Mouse (Mus musculus): ENCODE measurements around the gene Klhl2. TPM values are rescaled to one million over a fixed set of nuclear protein-coding genes. Genes with fewer than 3 reads are reported as not detected.

Gene Klhl2
- polyA plus RNA-seq, 1 experiment from 2014 or later: 16.3 TPM

DNA sequence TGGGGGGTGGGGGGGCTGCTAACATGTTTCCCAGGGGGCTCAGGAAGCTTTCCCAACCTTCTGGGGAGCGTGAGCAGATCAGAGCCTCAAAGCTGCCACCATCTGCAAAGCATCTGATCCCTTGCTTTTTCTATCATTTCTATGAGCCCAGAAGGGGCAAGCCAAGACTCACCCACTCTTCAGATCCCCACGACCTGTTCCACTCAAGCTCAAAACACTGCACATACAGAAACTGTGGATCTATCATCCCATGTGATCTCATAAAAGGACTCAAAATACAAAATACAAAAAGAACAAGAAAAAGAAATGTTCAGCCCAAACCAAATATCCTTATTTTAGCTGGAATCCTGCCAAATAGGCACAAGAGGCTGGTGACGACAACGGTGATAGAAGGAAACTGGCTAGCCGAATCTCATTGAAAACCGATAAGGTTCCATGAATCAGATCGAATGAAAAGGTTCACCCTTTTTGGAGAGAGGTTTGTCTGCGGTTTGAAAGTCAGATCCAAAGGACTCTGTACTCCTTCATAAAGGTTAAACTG, 1.5 kb downstream of the Klhl2 start:
- Histone ChIP-seq H3K9ac (ENCODE audit: low read depth, low read length) (peak overlapping the region; percentile 78), H3K36me3 (ENCODE audit: control insufficient read depth, insufficient read depth, low read length) (no peaks in the 10 kb centered on the region), H3K27me3 (replicated peaks; ENCODE audit: control insufficient read depth, insufficient read depth, low read length) (no peaks in the 10 kb centered on the region), H3K9me3 (ENCODE audit: control insufficient read depth, low read length) (no peaks in the 10 kb centered on the region), H3K4me1 (ENCODE audit: control insufficient read depth, insufficient read depth, low read depth, low read length) (peaks cover 14% of the 10 kb centered on the region), H3K4me3 (ENCODE audit: low read length) (peak overlapping the region; percentile 84), H3K27ac (ENCODE audit: low read depth, low read length) (peak overlapping the region; percentile 11; the same call in 1 of the 2 replicates), H3K4me2 (ENCODE audit: low read length) (peak overlapping the region; percentile 78)
- 3% methylated on average over 8 of the region's 8 CpGs for WGBS
- no peak for ATAC-seq

DNA sequence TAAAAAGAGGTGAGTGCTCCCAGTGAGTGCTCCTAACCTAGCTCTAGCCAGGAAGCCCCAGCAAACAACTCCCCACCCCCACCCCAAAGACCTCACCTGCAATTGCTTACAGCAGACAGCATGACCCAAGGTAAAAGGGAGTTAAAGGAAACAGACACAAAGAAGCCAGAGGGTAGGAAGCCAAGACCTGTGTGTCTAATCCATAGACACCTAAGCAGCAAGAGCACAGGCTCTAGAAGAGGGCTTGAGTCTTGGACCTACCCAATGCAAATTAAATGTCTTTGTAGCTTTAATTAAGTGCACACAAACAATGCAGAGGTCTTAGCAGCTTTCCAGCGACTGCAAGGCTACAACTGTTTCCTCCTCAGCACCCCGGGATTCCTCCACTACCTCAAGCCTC, 2.2 kb downstream of the Klhl2 start:
- H3K27me3 ChIP-seq (replicated peaks; ENCODE audit: control insufficient read depth, insufficient read depth, low read length): no peaks in the 10 kb centered on the region
- H3K27ac ChIP-seq (ENCODE audit: low read depth, low read length): no peak overlapping the region
- no peaks in the 10 kb centered on the region for H3K9me3 ChIP-seq (ENCODE audit: control insufficient read depth, low read length)
- no peaks in the 10 kb centered on the region for H3K36me3 ChIP-seq (ENCODE audit: control insufficient read depth, insufficient read depth, low read length)
- peak overlapping the region; percentile 84 for H3K4me3 ChIP-seq (ENCODE audit: low read length)
- WGBS: 3% methylated on average over 2 of the region's 2 CpGs
- H3K4me2 ChIP-seq (ENCODE audit: low read length): peak overlapping the region; percentile 78
- peak overlapping the region; percentile 78; the same call in 1 of the 2 replicates for H3K9ac ChIP-seq (ENCODE audit: low read depth, low read length)
- ATAC-seq: no peak
- peaks cover 14% of the 10 kb centered on the region for H3K4me1 ChIP-seq (ENCODE audit: control insufficient read depth, insufficient read depth, low read depth, low read length)

DNA sequence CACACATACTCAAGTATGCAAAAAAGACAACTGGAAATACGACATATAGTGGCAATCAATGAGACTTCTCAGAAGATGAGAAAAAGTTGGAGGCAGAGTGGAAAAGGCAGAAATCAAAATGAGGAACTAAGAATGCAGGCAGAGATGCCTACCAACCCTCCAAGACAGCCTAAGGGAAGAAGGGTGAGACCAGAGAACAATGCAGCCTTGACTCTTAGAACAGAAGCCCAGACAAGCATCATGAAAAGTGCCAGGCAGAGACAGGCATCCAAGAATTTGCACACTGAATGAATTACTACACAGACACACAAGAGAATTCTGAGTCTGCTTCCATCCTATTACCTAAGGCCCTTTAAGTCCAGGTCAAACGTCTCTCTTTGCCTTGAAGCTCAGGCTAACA, 2.6 kb downstream of the Klhl2 start:
- Histone ChIP-seq H3K9ac (ENCODE audit: low read depth, low read length) (no peak overlapping the region; the same call in 1 of the 2 replicates), H3K4me3 (ENCODE audit: low read length) (peak overlapping the region; percentile 84; the same call in 1 of the 2 replicates), H3K27ac (ENCODE audit: low read depth, low read length) (no peak overlapping the region), H3K36me3 (ENCODE audit: control insufficient read depth, insufficient read depth, low read length) (no peaks in the 10 kb centered on the region), H3K27me3 (replicated peaks; ENCODE audit: control insufficient read depth, insufficient read depth, low read length) (no peaks in the 10 kb centered on the region), H3K9me3 (ENCODE audit: control insufficient read depth, low read length) (no peaks in the 10 kb centered on the region), H3K4me2 (ENCODE audit: low read length) (peak overlapping the region; percentile 78), H3K4me1 (ENCODE audit: control insufficient read depth, insufficient read depth, low read depth, low read length) (peaks cover 14% of the 10 kb centered on the region)
- ATAC-seq: no peak
- 53% methylated on average over 2 of the region's 2 CpGs for WGBS

DNA sequence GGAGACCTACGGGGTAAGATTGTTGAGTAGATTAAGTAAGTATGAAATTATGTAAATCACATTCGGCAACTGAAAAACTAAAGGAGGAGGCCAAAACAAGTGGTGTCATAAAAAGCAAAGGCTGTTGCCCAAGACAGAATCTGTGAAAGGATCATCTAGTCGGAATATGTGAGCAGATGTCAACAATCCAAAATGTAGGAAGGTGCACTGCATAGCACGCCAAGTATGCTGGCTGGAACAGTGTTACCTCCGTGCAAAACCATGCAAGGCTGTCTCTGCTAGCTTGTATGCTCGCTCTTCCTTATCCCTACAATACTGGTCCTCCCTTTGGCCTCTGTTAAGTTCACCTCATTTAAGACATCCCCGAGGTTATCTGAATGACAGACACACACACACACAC, 4.5 kb downstream of the Klhl2 start:
- Histone ChIP-seq H3K4me3 (ENCODE audit: low read length) (no peak overlapping the region), H3K9ac (ENCODE audit: low read depth, low read length) (no peak overlapping the region), H3K36me3 (ENCODE audit: control insufficient read depth, insufficient read depth, low read length) (no peaks in the 10 kb centered on the region), H3K27me3 (replicated peaks; ENCODE audit: control insufficient read depth, insufficient read depth, low read length) (no peaks in the 10 kb centered on the region), H3K27ac (ENCODE audit: low read depth, low read length) (no peak overlapping the region), H3K4me1 (ENCODE audit: control insufficient read depth, insufficient read depth, low read depth, low read length) (peaks cover 14% of the 10 kb centered on the region), H3K9me3 (ENCODE audit: control insufficient read depth, low read length) (no peaks in the 10 kb centered on the region), H3K4me2 (ENCODE audit: low read length) (no peak overlapping the region)
- WGBS: 80% methylated on average over 7 of the region's 7 CpGs
- no peak for ATAC-seq

DNA sequence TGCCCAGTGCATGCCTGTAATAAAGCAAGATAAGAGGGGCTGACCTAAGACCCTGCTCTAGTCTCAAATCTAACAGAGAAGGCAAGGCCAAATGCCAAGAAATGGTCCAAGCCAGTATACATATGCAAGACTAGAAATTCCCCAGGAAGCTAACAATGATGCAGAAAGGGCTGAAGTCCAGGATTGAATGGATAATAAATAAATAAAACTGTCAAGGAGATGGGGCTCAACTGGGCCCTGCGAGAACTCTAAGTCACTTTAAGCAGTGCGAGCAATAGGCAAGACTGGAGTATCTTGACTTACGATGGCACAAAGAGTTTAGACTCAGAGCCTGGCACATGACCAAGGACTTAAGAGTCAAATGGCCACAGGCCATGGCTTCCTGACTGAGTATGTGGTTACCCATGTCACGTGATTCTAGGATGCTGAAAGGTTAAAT, 5.8 kb downstream of the Klhl2 start:
- Histone ChIP-seq H3K27me3 (replicated peaks; ENCODE audit: control insufficient read depth, insufficient read depth, low read length) (no peaks in the 10 kb centered on the region), H3K9me3 (ENCODE audit: control insufficient read depth, low read length) (no peaks in the 10 kb centered on the region), H3K4me2 (ENCODE audit: low read length) (no peak overlapping the region), H3K36me3 (ENCODE audit: control insufficient read depth, insufficient read depth, low read length) (no peaks in the 10 kb centered on the region), H3K27ac (ENCODE audit: low read depth, low read length) (no peak overlapping the region), H3K9ac (ENCODE audit: low read depth, low read length) (no peak overlapping the region), H3K4me1 (ENCODE audit: control insufficient read depth, insufficient read depth, low read depth, low read length) (peaks cover 14% of the 10 kb centered on the region), H3K4me3 (ENCODE audit: low read length) (no peak overlapping the region)
- ATAC-seq: no peak
- WGBS: 76% methylated on average over 4 of the region's 4 CpGs

DNA sequence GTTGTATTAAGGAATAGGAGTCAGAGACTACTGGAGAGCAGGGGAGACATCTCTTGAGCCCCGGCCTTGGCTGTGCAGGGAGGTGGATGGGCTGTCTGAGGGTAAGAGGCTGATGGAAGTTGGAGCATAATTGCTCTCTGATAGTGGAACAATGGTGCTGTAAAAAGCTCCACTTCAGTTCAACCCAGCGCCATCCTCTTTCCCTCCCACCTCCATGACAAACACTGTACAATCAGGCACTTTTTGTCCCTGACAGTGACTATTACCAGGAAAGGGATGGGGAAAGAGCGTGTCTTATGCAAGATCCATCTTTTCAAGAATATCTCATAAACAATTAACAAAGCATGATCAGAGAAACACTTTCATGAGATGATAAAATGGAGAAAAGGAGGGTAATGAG, 6.6 kb downstream of the Klhl2 start:
- H3K4me3 ChIP-seq (ENCODE audit: low read length): no peak overlapping the region
- 79% methylated on average over 3 of the region's 3 CpGs for whole genome bisulfite sequencing
- H3K27me3 ChIP-seq (replicated peaks; ENCODE audit: control insufficient read depth, insufficient read depth, low read length): no peaks in the 10 kb centered on the region
- H3K36me3 ChIP-seq (ENCODE audit: control insufficient read depth, insufficient read depth, low read length): no peaks in the 10 kb centered on the region
- no peak overlapping the region for H3K27ac ChIP-seq (ENCODE audit: low read depth, low read length)
- H3K4me2 ChIP-seq (ENCODE audit: low read length): no peak overlapping the region
- H3K9me3 ChIP-seq (ENCODE audit: control insufficient read depth, low read length): no peaks in the 10 kb centered on the region
- no peak overlapping the region for H3K9ac ChIP-seq (ENCODE audit: low read depth, low read length)
- no peak for ATAC-seq
- H3K4me1 ChIP-seq (ENCODE audit: control insufficient read depth, insufficient read depth, low read depth, low read length): peaks cover 12% of the 10 kb centered on the region

DNA sequence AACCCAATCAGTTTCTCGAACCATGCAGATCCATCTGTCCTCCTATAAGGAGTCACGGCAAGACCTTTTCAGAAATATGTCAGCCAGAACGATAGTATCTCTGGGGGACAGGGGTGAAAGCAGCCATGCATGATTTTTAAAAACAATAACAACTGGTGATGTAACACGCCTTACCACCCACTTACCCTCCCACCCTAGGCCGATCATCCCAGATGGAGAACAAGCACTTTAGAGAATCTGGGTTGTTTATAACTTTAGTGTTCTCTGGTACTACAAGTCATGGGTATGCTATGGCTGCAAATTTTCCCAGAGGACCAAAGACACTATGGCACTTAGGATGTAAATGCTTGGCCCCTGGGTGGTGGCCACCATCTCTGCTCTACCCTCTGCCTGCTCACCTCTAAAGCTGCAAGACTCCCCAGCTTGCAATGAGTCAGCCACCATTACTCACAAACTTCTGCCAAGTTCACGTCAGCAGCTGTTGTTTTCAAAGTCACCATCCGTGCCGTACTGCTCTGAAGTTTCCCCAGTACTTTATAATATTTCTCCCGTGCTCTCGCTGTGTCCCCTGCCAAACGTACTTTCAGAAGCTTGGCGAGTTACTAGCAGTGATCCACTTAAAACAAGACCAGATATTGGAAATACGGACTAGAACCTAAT, 7.9 kb downstream of the Klhl2 start:
- Histone ChIP-seq H3K9ac (ENCODE audit: low read depth, low read length) (no peak overlapping the region), H3K9me3 (ENCODE audit: control insufficient read depth, low read length) (no peaks in the 10 kb centered on the region), H3K27ac (ENCODE audit: low read depth, low read length) (no peak overlapping the region), H3K27me3 (replicated peaks; ENCODE audit: control insufficient read depth, insufficient read depth, low read length) (no peaks in the 10 kb centered on the region), H3K36me3 (ENCODE audit: control insufficient read depth, insufficient read depth, low read length) (no peaks in the 10 kb centered on the region), H3K4me2 (ENCODE audit: low read length) (no peak overlapping the region), H3K4me3 (ENCODE audit: low read length) (no peak overlapping the region), H3K4me1 (ENCODE audit: control insufficient read depth, insufficient read depth, low read depth, low read length) (0 out of 2 replicates have a peak, but pooled peaks cover 2% of the 10 kb centered on the region)
- no peak for ATAC-seq
- WGBS: 84% methylated on average over 13 of the region's 13 CpGs

DNA sequence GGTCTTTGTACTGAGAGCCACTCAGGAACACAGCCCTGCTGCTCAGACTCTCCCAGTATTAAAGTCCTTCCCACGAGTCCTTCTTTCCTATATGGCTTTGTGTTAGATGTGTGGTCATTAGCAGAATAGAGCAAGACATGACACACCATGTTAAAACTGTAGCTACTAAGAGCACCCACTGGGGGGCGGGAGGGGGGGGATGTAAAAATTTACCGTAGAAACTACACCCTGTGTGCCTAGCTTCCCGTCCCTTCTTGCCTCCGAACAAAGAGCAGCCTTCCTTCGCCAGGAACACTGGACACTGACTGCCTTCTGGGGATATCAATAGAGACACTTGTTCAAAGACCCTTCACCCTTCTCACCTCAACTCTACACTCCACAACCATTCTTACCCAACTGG, 10.2 kb downstream of the Klhl2 start:
- Histone ChIP-seq H3K4me3 (ENCODE audit: low read length) (no peak overlapping the region), H3K9me3 (ENCODE audit: control insufficient read depth, low read length) (no peaks in the 10 kb centered on the region), H3K4me1 (ENCODE audit: control insufficient read depth, insufficient read depth, low read depth, low read length) (peaks cover 3% of the 10 kb centered on the region; the same call in 1 of the 2 replicates), H3K27me3 (replicated peaks; ENCODE audit: control insufficient read depth, insufficient read depth, low read length) (no peaks in the 10 kb centered on the region), H3K9ac (ENCODE audit: low read depth, low read length) (no peak overlapping the region), H3K27ac (ENCODE audit: low read depth, low read length) (no peak overlapping the region), H3K4me2 (ENCODE audit: low read length) (no peak overlapping the region), H3K36me3 (ENCODE audit: control insufficient read depth, insufficient read depth, low read length) (no peaks in the 10 kb centered on the region)
- ATAC-seq: no peak
- WGBS: 44% methylated on average over 6 of the region's 6 CpGs

DNA sequence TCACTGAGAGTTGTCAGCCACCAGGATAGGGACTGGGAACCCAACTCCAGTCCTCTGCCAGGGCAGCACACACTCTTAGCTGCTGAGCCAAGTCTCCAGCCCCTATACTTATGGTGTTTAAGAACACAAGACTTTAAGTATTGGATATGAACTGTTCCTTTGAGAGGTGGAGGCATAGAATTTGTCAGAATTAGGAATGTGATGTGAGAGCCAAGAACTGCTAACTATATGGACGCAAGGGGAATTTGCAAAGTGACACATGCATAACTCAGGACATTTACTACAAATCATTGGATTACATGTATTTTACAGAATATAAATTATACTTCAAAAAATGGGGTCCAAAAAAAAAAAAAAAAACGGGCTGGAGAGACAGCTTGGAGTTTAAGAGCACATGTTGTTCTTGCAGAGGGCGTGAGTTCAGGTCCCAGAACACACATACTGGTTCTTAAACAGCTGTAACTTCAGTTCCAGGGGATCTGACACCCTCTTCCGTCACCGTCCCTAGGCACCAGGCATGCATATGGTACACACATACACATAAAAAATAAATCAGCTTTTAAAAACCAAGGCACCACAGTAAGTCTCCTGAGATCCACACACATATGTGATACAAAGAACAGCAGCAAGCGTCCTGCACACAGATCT, 14.2 kb downstream of the Klhl2 start:
- ATAC-seq: no peak
- H3K4me1 ChIP-seq (ENCODE audit: control insufficient read depth, insufficient read depth, low read depth, low read length): peaks cover 7% of the 10 kb centered on the region

More for the DNA sequence above, 14.2 kb downstream of the Klhl2 start:
- no peaks in the 10 kb centered on the region for H3K27me3 ChIP-seq (replicated peaks; ENCODE audit: control insufficient read depth, insufficient read depth, low read length)
- H3K9me3 ChIP-seq (ENCODE audit: control insufficient read depth, low read length): no peaks in the 10 kb centered on the region
- H3K9ac ChIP-seq (ENCODE audit: low read depth, low read length): no peak overlapping the region
- H3K4me2 ChIP-seq (ENCODE audit: low read length): no peak overlapping the region
- H3K4me3 ChIP-seq (ENCODE audit: low read length): no peak overlapping the region
- 72% methylated on average over 6 of the region's 6 CpGs for WGBS
- H3K36me3 ChIP-seq (ENCODE audit: control insufficient read depth, insufficient read depth, low read length): no peaks in the 10 kb centered on the region
- H3K27ac ChIP-seq (ENCODE audit: low read depth, low read length): no peak overlapping the region
